Mouse (Mus musculus): ENCODE measurements around the gene Olfr1368. TPM values are rescaled to one million over a fixed set of nuclear protein-coding genes. Genes with fewer than 3 reads are reported as not detected.

Gene Olfr1368
- polyA plus RNA-seq, 1 experiment = not detected

DNA sequence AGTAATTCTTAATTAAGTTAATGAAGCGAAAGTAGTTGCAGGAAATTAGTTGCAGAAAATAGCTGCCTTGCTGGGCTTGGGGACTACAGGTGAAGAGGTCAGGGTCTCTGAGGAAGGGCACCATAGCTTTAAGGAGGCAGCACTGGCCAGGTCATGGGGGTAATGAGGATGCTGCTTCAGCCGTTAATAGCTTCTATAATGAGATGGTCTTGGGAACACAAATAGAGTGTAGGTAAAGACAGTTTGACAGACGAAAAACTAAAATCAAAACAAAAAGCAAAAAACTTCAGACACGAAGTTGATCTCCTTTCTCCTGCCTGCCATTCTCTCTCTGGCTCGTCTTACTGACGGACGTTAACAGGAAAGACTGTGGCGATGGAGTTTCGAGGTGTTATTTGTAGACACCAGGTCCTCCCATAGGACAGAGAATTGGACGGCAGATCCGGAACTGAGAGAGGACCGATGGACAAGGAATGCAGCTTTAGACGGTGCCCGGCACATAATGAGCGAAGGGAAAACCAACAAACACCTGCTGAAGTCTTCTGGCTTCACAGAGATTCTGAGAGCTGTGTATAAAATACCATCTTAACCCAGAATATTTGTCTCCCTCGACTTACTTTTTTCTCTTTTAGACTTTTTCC is 22.8 kb upstream of the Olfr1368 start:
- no peak for TF ChIP-seq CTCF (IDR thresholded peaks at IDR 0.05; ENCODE audit: extremely low read depth, insufficient read depth, insufficient read length, insufficient replicate concordance)
- no peak for TF ChIP-seq POLR2A (IDR thresholded peaks at IDR 0.05; ENCODE audit: low read depth, low read length)
- no peak for DNase-seq (ENCODE audit: low read depth in 1 of 2, low spot score in 2 of 2)
- peaks cover 2% of the 10 kb centered on the region; the same call in 1 of the 2 replicates for H3K4me1 ChIP-seq (ENCODE audit: control insufficient read depth, insufficient read depth, insufficient read length)
- WGBS = 1% methylated on average over 16 of the region's 16 CpGs
- H3K27me3 ChIP-seq (ENCODE audit: control insufficient read depth, insufficient read depth, low read length) = no peaks in the 10 kb centered on the region
- peak overlapping the region; percentile 67 for H3K4me3 ChIP-seq (ENCODE audit: extremely low read depth, insufficient read depth, insufficient read length)
- peak overlapping the region; percentile 27; the same call in 1 of the 2 replicates for H3K27ac ChIP-seq (ENCODE audit: insufficient read depth, low read length)
- H3K36me3 ChIP-seq (ENCODE audit: control insufficient read depth, insufficient read depth, low read length) = no peaks in the 10 kb centered on the region

GRCm38 (mm10) chr13:21167910-21168300 is 22.2 kb upstream of the Olfr1368 start:
- H3K4me1 ChIP-seq (ENCODE audit: control insufficient read depth, insufficient read depth, insufficient read length) = peaks cover 2% of the 10 kb centered on the region; the same call in 1 of the 2 replicates
- WGBS = 0% methylated on average over 8 of the region's 8 CpGs
- DNase-seq (ENCODE audit: low read depth in 1 of 2, low spot score in 2 of 2) = no peak
- no peaks in the 10 kb centered on the region for H3K27me3 ChIP-seq (ENCODE audit: control insufficient read depth, insufficient read depth, low read length)
- H3K27ac ChIP-seq (ENCODE audit: insufficient read depth, low read length) = no peak overlapping the region
- no peak for TF ChIP-seq CTCF (IDR thresholded peaks at IDR 0.05; ENCODE audit: extremely low read depth, insufficient read depth, insufficient read length, insufficient replicate concordance)
- TF ChIP-seq POLR2A (IDR thresholded peaks at IDR 0.05; ENCODE audit: low read depth, low read length) = no peak
- H3K4me3 ChIP-seq (ENCODE audit: extremely low read depth, insufficient read depth, insufficient read length) = peak overlapping the region; percentile 38; the same call in 1 of the 2 replicates
- H3K36me3 ChIP-seq (ENCODE audit: control insufficient read depth, insufficient read depth, low read length) = no peaks in the 10 kb centered on the region

DNA sequence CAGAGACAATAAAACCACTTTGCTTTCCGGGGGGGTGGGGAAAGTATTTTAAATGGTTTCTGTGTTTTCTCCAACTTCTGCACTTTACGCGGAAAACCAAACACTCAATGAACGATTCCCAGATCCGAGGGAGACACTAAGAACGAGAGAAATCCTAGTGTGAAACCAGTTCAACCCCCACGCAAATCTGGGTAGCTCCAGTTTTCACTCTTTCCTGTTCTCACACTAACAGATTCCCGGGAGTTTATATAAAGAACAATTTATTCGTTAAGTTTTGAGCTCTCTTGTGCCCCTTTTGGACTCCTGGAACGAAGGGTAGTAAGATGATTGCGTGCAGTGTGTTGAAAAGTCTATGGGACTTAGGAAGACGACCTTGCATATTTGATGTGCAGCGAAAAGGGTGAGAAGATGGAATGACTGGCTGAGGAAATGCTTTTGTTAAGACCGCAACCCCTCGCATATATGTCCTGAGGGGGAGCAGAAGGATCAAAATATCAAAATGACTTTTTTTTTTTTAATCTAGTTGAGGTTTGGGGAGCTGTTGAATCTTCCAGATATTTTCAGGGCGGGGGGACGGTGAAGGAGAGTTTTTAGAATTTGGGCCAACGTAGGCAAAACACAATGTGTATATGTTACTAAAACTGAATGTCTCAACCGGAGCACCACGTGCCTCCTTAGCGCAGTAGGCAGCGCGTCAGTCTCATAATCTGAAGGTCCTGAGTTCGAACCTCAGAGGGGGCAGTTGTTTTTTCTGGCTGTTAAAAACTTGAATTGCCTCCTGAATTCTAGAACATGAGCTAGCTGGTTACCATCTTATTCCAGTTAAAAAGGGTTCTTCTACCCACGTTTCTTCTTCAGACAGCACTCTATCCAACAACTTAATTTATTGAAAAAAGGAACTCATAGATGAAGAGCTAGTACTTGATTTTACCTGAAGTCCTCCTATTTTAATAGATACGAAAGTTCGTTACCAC is 21.6 kb upstream of the Olfr1368 start:
- Histone ChIP-seq H3K27me3 (ENCODE audit: control insufficient read depth, insufficient read depth, low read length) (no peaks in the 10 kb centered on the region), H3K4me3 (ENCODE audit: extremely low read depth, insufficient read depth, insufficient read length) (peak overlapping the region; percentile 38), H3K36me3 (ENCODE audit: control insufficient read depth, insufficient read depth, low read length) (no peaks in the 10 kb centered on the region), H3K4me1 (ENCODE audit: control insufficient read depth, insufficient read depth, insufficient read length) (peaks cover 2% of the 10 kb centered on the region; the same call in 1 of the 2 replicates), H3K27ac (ENCODE audit: insufficient read depth, low read length) (no peak overlapping the region)
- 1% methylated on average over 27 of the region's 27 CpGs for WGBS
- DNase-seq (ENCODE audit: low read depth in 1 of 2, low spot score in 2 of 2) = peak; percentile 73 to 75
- no peak for TF ChIP-seq POLR2A (IDR thresholded peaks at IDR 0.05; ENCODE audit: low read depth, low read length)
- no peak for TF ChIP-seq CTCF (IDR thresholded peaks at IDR 0.05; ENCODE audit: extremely low read depth, insufficient read depth, insufficient read length, insufficient replicate concordance)

DNA sequence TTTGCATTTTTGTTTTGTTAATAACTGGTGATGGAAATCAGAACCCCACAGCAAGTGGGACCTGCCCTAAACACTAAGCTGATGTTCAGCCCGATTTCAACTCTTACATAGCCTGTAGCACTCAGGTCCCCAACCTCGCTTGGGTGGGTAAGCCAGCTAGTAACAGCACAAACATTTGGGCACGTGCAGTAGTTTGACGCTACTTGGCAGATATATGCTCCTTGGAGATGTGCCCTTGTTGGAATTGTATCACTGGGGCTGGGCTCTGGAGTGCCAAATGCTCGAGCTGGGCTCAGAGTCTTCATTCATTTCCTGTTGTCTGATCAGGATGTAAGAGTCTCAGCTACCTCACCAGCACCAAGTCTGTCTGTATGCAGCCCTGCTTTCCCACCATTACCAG is 16.9 kb upstream of the Olfr1368 start:
- Histone ChIP-seq H3K4me3 (ENCODE audit: extremely low read depth, insufficient read depth, insufficient read length) (no peak overlapping the region), H3K27me3 (ENCODE audit: control insufficient read depth, insufficient read depth, low read length) (0 out of 2 replicates have a peak, but pooled peaks cover 2% of the 10 kb centered on the region), H3K27ac (ENCODE audit: insufficient read depth, low read length) (no peak overlapping the region), H3K36me3 (ENCODE audit: control insufficient read depth, insufficient read depth, low read length) (no peaks in the 10 kb centered on the region), H3K4me1 (ENCODE audit: control insufficient read depth, insufficient read depth, insufficient read length) (no peaks in the 10 kb centered on the region)
- TF ChIP-seq CTCF (IDR thresholded peaks at IDR 0.05; ENCODE audit: extremely low read depth, insufficient read depth, insufficient read length, insufficient replicate concordance) (no peak), POLR2A (IDR thresholded peaks at IDR 0.05; ENCODE audit: low read depth, low read length) (no peak)
- DNase-seq (ENCODE audit: low read depth in 1 of 2, low spot score in 2 of 2) = no peak
- 76% methylated on average over 5 of the region's 5 CpGs for WGBS

DNA sequence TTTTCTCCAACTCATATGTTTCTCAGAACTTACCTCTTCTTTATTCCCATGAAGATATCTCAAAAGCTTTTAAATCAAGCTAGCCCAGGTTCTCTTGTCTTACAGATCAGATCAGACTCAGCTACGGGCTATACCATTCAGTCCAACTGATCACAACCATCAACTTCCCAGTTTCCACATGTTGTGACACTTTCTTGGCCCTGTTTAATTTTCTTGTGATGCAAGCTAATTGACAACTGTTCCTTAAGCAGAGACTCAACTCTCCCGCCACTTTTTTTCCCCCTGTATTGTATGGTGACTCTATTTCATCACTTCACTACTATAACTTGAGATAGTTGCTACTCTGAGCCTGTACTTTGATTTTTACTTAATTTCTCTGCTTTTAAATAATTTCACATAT is 15.9 kb upstream of the Olfr1368 start:
- Histone ChIP-seq H3K4me1 (ENCODE audit: control insufficient read depth, insufficient read depth, insufficient read length) (no peaks in the 10 kb centered on the region), H3K27ac (ENCODE audit: insufficient read depth, low read length) (no peak overlapping the region), H3K36me3 (ENCODE audit: control insufficient read depth, insufficient read depth, low read length) (no peaks in the 10 kb centered on the region), H3K4me3 (ENCODE audit: extremely low read depth, insufficient read depth, insufficient read length) (no peak overlapping the region), H3K27me3 (ENCODE audit: control insufficient read depth, insufficient read depth, low read length) (0 out of 2 replicates have a peak, but pooled peaks cover 3% of the 10 kb centered on the region)
- DNase-seq (ENCODE audit: low read depth in 1 of 2, low spot score in 2 of 2) = no peak
- TF ChIP-seq CTCF (IDR thresholded peaks at IDR 0.05; ENCODE audit: extremely low read depth, insufficient read depth, insufficient read length, insufficient replicate concordance) (no peak), POLR2A (IDR thresholded peaks at IDR 0.05; ENCODE audit: low read depth, low read length) (no peak)
- WGBS = 31% methylated on average over 2 of the region's 2 CpGs

DNA sequence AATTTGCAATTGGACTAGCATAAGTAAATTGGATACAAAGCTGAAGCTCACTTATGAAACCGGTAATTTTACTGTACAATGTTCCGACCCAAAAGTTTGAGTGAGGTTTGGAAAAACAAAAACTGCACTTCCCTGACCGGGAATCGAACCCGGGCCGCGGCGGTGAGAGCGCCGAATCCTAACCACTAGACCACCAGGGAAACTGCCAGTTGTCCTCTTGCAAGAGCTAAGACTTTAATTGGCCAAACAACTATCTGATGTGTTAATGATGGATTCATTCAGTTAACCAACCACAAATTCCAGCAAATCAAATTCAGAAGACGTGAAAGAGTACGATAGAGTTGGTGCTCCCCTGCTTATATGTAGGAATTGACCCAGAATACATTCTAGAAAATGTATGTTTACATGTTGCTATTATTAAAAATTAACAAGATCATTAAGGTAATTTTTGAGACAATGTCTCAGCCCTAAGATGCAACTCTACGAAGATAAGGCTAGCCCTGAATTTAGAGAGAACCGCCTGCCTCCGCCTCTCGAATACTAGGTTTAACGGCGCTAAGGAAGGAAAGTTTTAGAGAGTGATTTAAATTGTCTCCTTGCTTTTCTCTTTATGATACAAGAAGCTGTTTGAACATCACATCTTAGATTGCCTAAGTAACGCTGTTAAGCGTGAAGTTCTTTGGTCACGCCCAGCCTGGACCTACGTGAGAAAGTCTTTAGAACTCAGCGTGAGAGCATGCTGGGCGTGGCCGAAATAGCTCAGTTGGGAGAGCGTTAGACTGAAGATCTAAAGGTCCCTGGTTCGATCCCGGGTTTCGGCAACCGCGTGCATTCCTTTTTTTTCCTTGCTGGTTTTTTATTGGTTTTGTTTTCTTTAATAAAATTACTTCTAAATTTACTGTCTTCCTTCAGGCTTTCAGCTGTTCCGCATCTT is 15.3 kb upstream of the Olfr1368 start:
- Histone ChIP-seq H3K4me3 (ENCODE audit: extremely low read depth, insufficient read depth, insufficient read length) (peak overlapping the region; percentile 61), H3K36me3 (ENCODE audit: control insufficient read depth, insufficient read depth, low read length) (no peaks in the 10 kb centered on the region), H3K27ac (ENCODE audit: insufficient read depth, low read length) (no peak overlapping the region), H3K27me3 (ENCODE audit: control insufficient read depth, insufficient read depth, low read length) (0 out of 2 replicates have a peak, but pooled peaks cover 3% of the 10 kb centered on the region), H3K4me1 (ENCODE audit: control insufficient read depth, insufficient read depth, insufficient read length) (no peaks in the 10 kb centered on the region)
- DNase-seq (ENCODE audit: low read depth in 1 of 2, low spot score in 2 of 2) = peak; percentile 82 to 85
- WGBS = under 1% methylated on average over 32 of the region's 32 CpGs
- TF ChIP-seq CTCF (IDR thresholded peaks at IDR 0.05; ENCODE audit: extremely low read depth, insufficient read depth, insufficient read length, insufficient replicate concordance) (no peak), POLR2A (IDR thresholded peaks at IDR 0.05; ENCODE audit: low read depth, low read length) (no peak)

All from spleen, adult 2 months (tissue).